Mouse (Mus musculus): Measurements from ENCODE around the gene Acot5. TPM values are rescaled to one million over a fixed set of nuclear protein-coding genes. Genes with fewer than 3 reads are reported as not detected.
"Not testable (repeated sequence)": the region's sequence is repeated elsewhere in the genome, so short reads cannot be mapped to it uniquely, and the experiment has no call there.

The Acot5 gene
- total RNA-seq, 2 experiments from 2014 or later, result 5.8 to 7.3 TPM

GRCm38 (mm10) chr12:84042248-84042647, 26.9 kb upstream of the Acot5 start:
- TF ChIP-seq CTCF (IDR thresholded peaks at IDR 0.05), result no peak
- no peak overlapping the region for H3K27ac ChIP-seq
- DNase-seq (ENCODE audit: extremely low spot score in 1 of 2, low spot score in 2 of 2), result no peak
- intact Hi-C loops (cut with DNase I), result no loop called here
- H3K4me3 ChIP-seq, result no peak overlapping the region

GRCm38 (mm10) chr12:84044045-84044444, 25.1 kb upstream of the Acot5 start:
- no peak for DNase-seq (ENCODE audit: extremely low spot score in 1 of 2, low spot score in 2 of 2)
- H3K27ac ChIP-seq, result no peak overlapping the region
- TF ChIP-seq CTCF (IDR thresholded peaks at IDR 0.05), result no peak
- no peak overlapping the region for H3K4me3 ChIP-seq
- intact Hi-C loops (cut with DNase I), result no loop called here

GRCm38 (mm10) chr12:84046906-84047305, 22.2 kb upstream of the Acot5 start:
- no peak overlapping the region for H3K27ac ChIP-seq
- no peak overlapping the region for H3K4me3 ChIP-seq
- intact Hi-C loops (cut with DNase I), result no loop called here
- TF ChIP-seq CTCF (IDR thresholded peaks at IDR 0.05), result no peak
- DNase-seq (ENCODE audit: extremely low spot score in 1 of 2, low spot score in 2 of 2), result no peak

GRCm38 (mm10) chr12:84050744-84051143, 18.4 kb upstream of the Acot5 start:
- H3K27ac ChIP-seq; DNase-seq (ENCODE audit: extremely low spot score in 1 of 2, low spot score in 2 of 2); intact Hi-C loops (cut with DNase I); H3K4me3 ChIP-seq: not testable (repeated sequence)

GRCm38 (mm10) chr12:84051937-84052474, 17.1 kb upstream of the Acot5 start, which contains the start of gene Acot3:
TSS of gene Acot3 (plus strand) at chr12:84052144.
- H3K27ac ChIP-seq, result no peak within 1 kb of the TSS
- H3K4me3 ChIP-seq, result peak within 1 kb of the TSS; percentile 51; the same call in 1 of the 2 replicates
- TF ChIP-seq CTCF (IDR thresholded peaks at IDR 0.05), result no peak
- intact Hi-C loops (cut with DNase I), result no loop called here
- no peak for DNase-seq (ENCODE audit: extremely low spot score in 1 of 2, low spot score in 2 of 2)

- intact Hi-C loops (cut with DNase I), result no loop called here
- DNase-seq (ENCODE audit: extremely low spot score in 1 of 2, low spot score in 2 of 2), result no peak
- Histone ChIP-seq H3K4me3 (no peak overlapping the region), H3K27ac (no peak overlapping the region)
- TF ChIP-seq CTCF (IDR thresholded peaks at IDR 0.05), result no peak
These were observed 16.5 kb upstream of the Acot5 start for GRCm38 (mm10) chr12:84052609-84053008.

GRCm38 (mm10) chr12:84053173-84053572, 16.0 kb upstream of the Acot5 start:
- TF ChIP-seq CTCF (IDR thresholded peaks at IDR 0.05), result no peak
- Histone ChIP-seq H3K4me3 (peak overlapping the region; percentile 51), H3K27ac (no peak overlapping the region)
- DNase-seq (ENCODE audit: extremely low spot score in 1 of 2, low spot score in 2 of 2), result peak in 1 of 2 experiments; percentile 22
- intact Hi-C loops (cut with DNase I), result no loop called here

- Histone ChIP-seq H3K4me3 (peak overlapping the region; percentile 51), H3K27ac (no peak overlapping the region)
- intact Hi-C loops (cut with DNase I), result no loop called here
- DNase-seq (ENCODE audit: extremely low spot score in 1 of 2, low spot score in 2 of 2), result peak; percentile 20 to 23
- no peak; the same call in 1 of the 2 replicates for TF ChIP-seq CTCF (IDR thresholded peaks at IDR 0.05)
These were observed 15.3 kb upstream of the Acot5 start for GRCm38 (mm10) chr12:84053679-84054391.

GRCm38 (mm10) chr12:84060946-84061345, 8.2 kb upstream of the Acot5 start:
- H3K27ac ChIP-seq, result no peak overlapping the region
- intact Hi-C loops (cut with DNase I), result loop anchor here (2.0 to 5.0 kb wide), 2 partner anchors 88 to 349 kb away; no protein-coding TSS in a partner anchor
- no peak for DNase-seq (ENCODE audit: extremely low spot score in 1 of 2, low spot score in 2 of 2)
- H3K4me3 ChIP-seq, result no peak overlapping the region
- peak; percentile 70 for TF ChIP-seq CTCF (IDR thresholded peaks at IDR 0.05)

- Histone ChIP-seq H3K27ac (no peak overlapping the region), H3K4me3 (no peak overlapping the region)
- no peak for TF ChIP-seq CTCF (IDR thresholded peaks at IDR 0.05)
- intact Hi-C loops (cut with DNase I), result loop anchor here (5.0 kb wide), 1 partner anchor 350 kb away; no protein-coding TSS in a partner anchor
- DNase-seq (ENCODE audit: extremely low spot score in 1 of 2, low spot score in 2 of 2), result no peak
These were observed 6.8 kb upstream of the Acot5 start for GRCm38 (mm10) chr12:84062336-84062735.

- no peak overlapping the region for H3K27ac ChIP-seq
- H3K4me3 ChIP-seq, result no peak overlapping the region
- TF ChIP-seq CTCF (IDR thresholded peaks at IDR 0.05), result peak; percentile 32
- no peak for DNase-seq (ENCODE audit: extremely low spot score in 1 of 2, low spot score in 2 of 2)
- intact Hi-C loops (cut with DNase I), result loop anchor here (1.0 to 5.0 kb wide), 2 partner anchors 22 to 351 kb away; no protein-coding TSS in a partner anchor
These were observed 5.9 kb upstream of the Acot5 start for GRCm38 (mm10) chr12:84063228-84063627.

GRCm38 (mm10) chr12:84063833-84064232, 5.3 kb upstream of the Acot5 start:
- no peak overlapping the region for H3K4me3 ChIP-seq
- intact Hi-C loops (cut with DNase I), result loop anchor here (1.0 to 5.0 kb wide), 2 partner anchors 21 to 352 kb away; no protein-coding TSS in a partner anchor
- no peak for TF ChIP-seq CTCF (IDR thresholded peaks at IDR 0.05)
- no peak overlapping the region for H3K27ac ChIP-seq
- DNase-seq (ENCODE audit: extremely low spot score in 1 of 2, low spot score in 2 of 2), result no peak

Measured in left cerebral cortex, adult 2 months (tissue).